ENCODE assay signal across 7 mouse cellular contexts in the genomic region with DNA sequence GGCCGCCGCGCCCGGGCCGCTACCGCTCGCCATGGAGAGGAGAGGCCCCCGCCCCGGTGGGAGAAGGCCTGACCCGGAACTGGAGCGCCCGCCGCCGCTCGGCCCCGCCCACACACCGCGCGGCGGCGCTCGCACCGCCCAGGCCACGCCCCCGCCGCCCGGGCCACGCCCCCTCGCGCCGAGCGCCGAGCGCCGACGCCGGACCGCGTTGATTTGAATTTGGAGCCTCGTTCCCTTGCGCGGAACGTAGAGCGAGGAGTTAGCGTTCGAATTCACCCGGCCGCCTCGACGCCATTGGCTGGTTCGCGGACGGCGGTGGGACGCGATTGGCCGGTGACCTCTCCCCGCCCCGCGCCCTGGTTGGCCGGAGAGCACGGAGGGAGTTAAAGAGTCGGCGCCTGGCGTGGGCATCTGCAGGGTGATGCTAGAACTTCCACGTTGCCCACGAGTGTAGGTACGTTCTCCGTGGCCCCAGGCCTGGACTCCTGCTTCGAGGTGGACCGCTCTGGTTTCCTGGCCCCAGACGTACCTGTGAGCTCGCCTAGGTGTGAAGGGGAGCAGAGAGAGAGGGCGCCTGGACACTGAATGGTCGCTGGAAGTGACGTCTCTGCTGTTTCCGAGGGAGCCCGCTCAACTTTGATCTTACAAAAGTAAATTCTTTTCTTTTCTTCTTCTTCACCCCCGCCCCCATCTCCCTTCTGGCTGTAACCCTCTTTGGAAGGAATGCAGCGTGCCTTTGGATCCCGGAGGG. TPM values are rescaled to one million over a fixed set of nuclear protein-coding genes. Genes with fewer than 3 reads are reported as not detected.
DNase-seq lines count a peak whose midpoint lies in the region; ATAC-seq lines count a peak whose summit lies in the region.

A gene (minus strand): TSS at position 104 of the 751 bp plus-strand sequence.
A gene (plus strand): TSS at position 192 of the 751 bp plus-strand sequence.

- no peaks in the 10 kb centered on the region for H3K36me3 ChIP-seq in intestine, embryonic 16.5 days (ENCODE audit: control insufficient read depth, insufficient read depth, low read length)
- 0 out of 2 replicates have a peak, but pooled peaks cover under 1% of the 10 kb centered on the region for H3K36me3 ChIP-seq in midbrain, embryonic 11.5 days (ENCODE audit: control insufficient read depth, insufficient read depth, low read length)

- H3K27ac ChIP-seq in intestine, embryonic 16.5 days (ENCODE audit: low read length): peak within 1 kb of the TSS; percentile 92
- H3K27ac ChIP-seq in midbrain, embryonic 11.5 days (ENCODE audit: low read depth, low read length): peak within 1 kb of the TSS; percentile 76

- peak; percentile 96 for ATAC-seq in intestine, embryonic 16.5 days
- ATAC-seq in midbrain, embryonic 11.5 days (ENCODE audit: low FRiP score): peak; percentile 97

- H3K9me3 ChIP-seq in intestine, embryonic 16.5 days (ENCODE audit: control insufficient read depth, low read length): no peaks in the 10 kb centered on the region
- H3K9me3 ChIP-seq in midbrain, embryonic 11.5 days (ENCODE audit: control insufficient read depth, low read length): no peaks in the 10 kb centered on the region

- peaks cover 18% of the 10 kb centered on the region for H3K4me1 ChIP-seq in intestine, embryonic 16.5 days (ENCODE audit: control insufficient read depth, insufficient read depth, low read length)
- H3K4me1 ChIP-seq in midbrain, embryonic 11.5 days (ENCODE audit: control insufficient read depth, insufficient read depth, low read length): peaks cover 20% of the 10 kb centered on the region

- WGBS in intestine, embryonic 16.5 days: under 1% methylated on average over 78 of the region's 81 CpGs
- under 1% methylated on average over 46 of the region's 81 CpGs for WGBS in midbrain, embryonic 11.5 days

- peak within 1 kb of the TSS; percentile 90 for H3K9ac ChIP-seq in intestine, embryonic 16.5 days (ENCODE audit: low read depth, low read length)
- H3K9ac ChIP-seq in midbrain, embryonic 11.5 days (ENCODE audit: low read length): peak within 1 kb of the TSS; percentile 96

- H3K4me2 ChIP-seq in intestine, embryonic 16.5 days (ENCODE audit: low read depth, low read length): peak within 1 kb of the TSS; percentile 68
- peak within 1 kb of the TSS; percentile 63 for H3K4me2 ChIP-seq in midbrain, embryonic 11.5 days

- H3K4me3 ChIP-seq in intestine, embryonic 16.5 days (ENCODE audit: low read length): peak within 1 kb of the TSS; percentile 79
- H3K4me3 ChIP-seq in midbrain, embryonic 11.5 days (ENCODE audit: low read depth, low read length): peak within 1 kb of the TSS; percentile 95

- DNase-seq in adrenal gland, adult 2 months: peak; percentile 96
- DNase-seq in embryo, embryonic 11.5 days (ENCODE audit: low read depth, low spot score): peak; percentile 88
- peak; percentile 85 to 90 for DNase-seq in gastrocnemius, postnatal 4 days (ENCODE audit: low spot score in 2 of 2)
- peak; percentile 91 to 94 for DNase-seq in left cerebral cortex, postnatal 36 days (ENCODE audit: low spot score in 2 of 2)
- DNase-seq in midbrain, embryonic 11.5 days (ENCODE audit: low spot score, missing footprints): peak; percentile 99
- DNase-seq in skeletal muscle tissue, adult 2 months (ENCODE audit: low read depth, low spot score): peak; percentile 81

- H3K27me3 ChIP-seq in intestine, embryonic 16.5 days (replicated peaks; ENCODE audit: control insufficient read depth, insufficient read depth, low read length): no peaks in the 10 kb centered on the region
- H3K27me3 ChIP-seq in midbrain, embryonic 11.5 days (ENCODE audit: control insufficient read depth, insufficient read depth, low read length): no peaks in the 10 kb centered on the region

- intact Hi-C loops in left cerebral cortex, postnatal 36 days (cut with DNase I): no loop called here

RNA-seq across cellular contexts. Expression of the first gene that starts in this region (rescaled TPM):
- total RNA-seq in adrenal gland, adult 2 months (2021): 10 to 100 TPM; 23.5 to 30.3 TPM
- 3.4 and 5.1 TPM in 2 replicates for polyA plus RNA-seq in adrenal gland, adult 2 months (2012; rRNA removed)
- total RNA-seq in gastrocnemius, postnatal 4 days (2021): 10 to 100 TPM; 29.9 to 31.3 TPM
- polyA plus RNA-seq in intestine, embryonic 16.5 days (2015; fragmentation: Nextera tagmentation; extraction: Ambion mirVana): 48.8 and 55.6 TPM in 2 replicates
- 10 to 100 TPM; 64.9 to 70.0 TPM for total RNA-seq in left cerebral cortex, postnatal 36 days (2021)
- polyA plus RNA-seq in midbrain, embryonic 11.5 days (2014; fragmentation: Nextera tagmentation; extraction: Ambion mirVana): 111 and 133 TPM in 2 replicates

RNA-seq across cellular contexts. Expression of the second gene that starts in this region (rescaled TPM):
- 1 to 10 TPM; 1.8 to 2.4 TPM for total RNA-seq in adrenal gland, adult 2 months (2021)
- 0.70 and 0.75 TPM in 2 replicates for polyA plus RNA-seq in adrenal gland, adult 2 months (2012; rRNA removed)
- 1 to 10 TPM; 8.0 to 8.9 TPM for total RNA-seq in gastrocnemius, postnatal 4 days (2021)
- 47.7 and 60.1 TPM in 2 replicates for polyA plus RNA-seq in intestine, embryonic 16.5 days (2015; fragmentation: Nextera tagmentation; extraction: Ambion mirVana)
- total RNA-seq in left cerebral cortex, postnatal 36 days (2021): 1 to 10 TPM; 2.6 to 4.5 TPM
- polyA plus RNA-seq in midbrain, embryonic 11.5 days (2014; fragmentation: Nextera tagmentation; extraction: Ambion mirVana): 64.0 and 66.1 TPM in 2 replicates

Comparison
In these comparisons a context has a peak if more than half of its experiments do, and no peak if none do; other contexts are left out.
1. Peak in every context shown above with its lines: DNase-seq, ATAC-seq, H3K4me3 ChIP-seq and H3K27ac ChIP-seq.
2. RNA of the second gene that starts in this region (polyA plus RNA-seq): 64.0 to 66.1 TPM in midbrain, embryonic 11.5 days and 47.7 to 60.1 TPM in intestine, embryonic 16.5 days; 0.70 to 0.75 TPM in adrenal gland, adult 2 months; every median in the first group is over 10 times any median in the second.